Mouse (Mus musculus) liver, embryonic 12.5 days (tissue): ENCODE results near the gene Keap1. TPM values are rescaled to one million over a fixed set of nuclear protein-coding genes. Genes with fewer than 3 reads are reported as not detected.
"Not testable (repeated sequence)": the region's sequence is repeated elsewhere in the genome, so short reads cannot be mapped to it uniquely, and the experiment has no call there.

Source experiments
- ATAC-seq: fragments of 200-750 bp; cut with Nextera tagmentation; 2 replicates; pipeline ENCODE4 v1.8.0; 2017; ENCODE audit warnings: moderate number of reproducible peaks, mild to moderate bottlenecking, moderate library complexity
- H3K27ac ChIP-seq: fragments of 300-500 bp; sonication (generic); 2 replicates; pipeline ENCODE4 v1.5.1; 2016; ENCODE audit warnings: mild to moderate bottlenecking
- H3K27me3 ChIP-seq: fragments of 300-500 bp; sonication (generic); replicated peaks from 2 replicates; pipeline ENCODE4 v1.6.1; 2016; ENCODE audit warnings: mild to moderate bottlenecking, moderate library complexity
- H3K36me3 ChIP-seq: fragments of 300-500 bp; sonication (generic); 2 replicates; pipeline ENCODE4 v1.6.1; 2016; ENCODE audit warnings: mild to moderate bottlenecking, moderate library complexity
- H3K4me1 ChIP-seq: fragments of 300-500 bp; sonication (generic); 2 replicates; pipeline ENCODE4 v1.6.1; 2016
- H3K4me2 ChIP-seq: fragments of 300-500 bp; sonication (generic); 2 replicates; pipeline ENCODE4 v1.6.1; 2016; ENCODE audit warnings: mild to moderate bottlenecking, moderate library complexity
- H3K4me3 ChIP-seq: fragments of 300-500 bp; sonication (generic); 2 replicates; pipeline ENCODE4 v1.5.1; 2016; ENCODE audit warnings: mild to moderate bottlenecking, moderate library complexity
- H3K9ac ChIP-seq: fragments of 300-500 bp; sonication (generic); 2 replicates; pipeline ENCODE4 v1.6.1; 2016; ENCODE audit warnings: mild to moderate bottlenecking, moderate library complexity
- H3K9me3 ChIP-seq: fragments of 300-500 bp; sonication (generic); replicated peaks from 2 replicates; pipeline ENCODE4 v1.6.1; 2016; ENCODE audit warnings: mild to moderate bottlenecking, moderate library complexity
- WGBS: fragments of 180-500 bp; shearing (Covaris S2); methylation state at CpG from one replicate; pipeline ENCODE4 v1.1.7; 2016; ENCODE audit not compliant: insufficient replicate concordance; 5-methylcytosine and 5-hydroxymethylcytosine counted together
- polyA plus RNA-seq: library from polyadenylated mRNA; unstranded; fragments of >200 nt; fragmentation: Nextera tagmentation; extraction: Ambion mirVana; gene quantifications from 2 replicates; pipeline ENCODE4 v1.2.1, GENCODE M21; 2016

Keap1 gene
- polyA plus RNA-seq, 1 experiment from 2014 or later: 41.6 TPM

DNA sequence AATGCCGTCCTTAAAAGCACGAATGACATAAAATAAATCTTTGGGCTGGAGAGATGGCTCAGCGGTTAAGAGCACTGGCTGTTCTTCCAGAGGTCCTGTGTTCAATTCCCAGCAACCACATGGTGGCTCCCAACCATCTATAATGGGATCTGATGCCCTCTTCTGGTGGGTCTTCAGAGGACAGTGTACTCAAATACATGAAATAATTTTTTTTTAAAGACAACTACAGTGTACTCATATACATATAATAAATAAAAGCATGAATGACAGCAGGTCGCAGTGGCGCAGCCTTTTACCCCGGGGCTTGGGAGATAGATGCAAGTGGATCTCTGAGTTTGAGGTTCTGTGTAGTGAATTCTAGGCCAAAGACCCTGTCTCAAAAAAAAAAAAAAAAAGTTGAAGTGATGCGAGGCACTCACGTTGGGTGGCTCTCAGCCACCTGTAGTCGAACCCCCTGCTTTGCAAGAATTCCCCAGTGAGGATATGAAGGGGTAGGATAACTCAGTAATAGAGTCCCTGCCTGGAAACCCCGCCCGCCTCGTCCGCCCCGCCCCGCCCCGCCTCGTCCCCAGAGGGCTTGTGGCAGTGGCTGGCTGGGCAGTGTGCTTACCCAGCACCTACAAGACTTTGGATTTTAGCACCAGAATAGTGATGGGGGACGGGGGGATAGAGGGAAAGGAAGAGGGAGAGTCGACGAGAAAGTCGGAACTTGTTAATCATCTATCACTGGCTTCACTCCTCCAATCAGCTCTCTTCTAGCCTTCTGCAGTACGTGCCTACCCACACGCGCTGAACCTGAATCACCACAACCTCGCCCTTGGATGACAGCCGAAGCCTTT is 14.4 kb downstream of the Keap1 start:
- peak; percentile 21; the same call in 1 of the 2 replicates for ATAC-seq
- H3K27ac ChIP-seq: peak overlapping the region; percentile 64

DNA sequence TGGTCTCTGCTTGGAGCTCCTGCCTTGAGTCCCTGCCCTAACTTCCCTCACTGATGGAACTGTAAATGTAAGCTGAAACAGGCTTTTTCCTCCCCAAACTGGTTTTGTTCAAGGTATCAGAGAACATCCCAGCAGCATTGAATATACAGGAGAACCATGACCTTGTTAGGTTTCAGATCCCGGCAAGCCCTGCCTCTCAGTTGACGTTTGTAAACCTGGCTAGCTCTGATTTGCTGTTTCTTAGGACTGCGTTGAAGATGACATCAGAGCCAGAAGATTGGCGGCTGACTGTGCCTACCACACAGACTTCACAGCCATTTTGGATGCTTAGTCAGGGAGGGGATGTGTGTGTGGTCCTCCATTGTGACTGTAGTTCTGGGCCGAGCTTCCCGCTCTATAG is 15.3 kb downstream of the Keap1 start:
- H3K27ac ChIP-seq: no peak overlapping the region
- no peak for ATAC-seq

More for the DNA sequence above, 14.4 kb downstream of the Keap1 start:
- Histone ChIP-seq H3K36me3 (peaks cover 12% of the 10 kb centered on the region), H3K4me3 (peak overlapping the region; percentile 49), H3K9ac (peak overlapping the region; percentile 45; the same call in 1 of the 2 replicates), H3K4me2 (peak overlapping the region; percentile 78), H3K27me3 (no peaks in the 10 kb centered on the region), H3K9me3 (no peaks in the 10 kb centered on the region), H3K4me1 (peaks cover 58% of the 10 kb centered on the region)
- whole genome bisulfite sequencing: 20% methylated on average over 26 of the region's 26 CpGs

DNA sequence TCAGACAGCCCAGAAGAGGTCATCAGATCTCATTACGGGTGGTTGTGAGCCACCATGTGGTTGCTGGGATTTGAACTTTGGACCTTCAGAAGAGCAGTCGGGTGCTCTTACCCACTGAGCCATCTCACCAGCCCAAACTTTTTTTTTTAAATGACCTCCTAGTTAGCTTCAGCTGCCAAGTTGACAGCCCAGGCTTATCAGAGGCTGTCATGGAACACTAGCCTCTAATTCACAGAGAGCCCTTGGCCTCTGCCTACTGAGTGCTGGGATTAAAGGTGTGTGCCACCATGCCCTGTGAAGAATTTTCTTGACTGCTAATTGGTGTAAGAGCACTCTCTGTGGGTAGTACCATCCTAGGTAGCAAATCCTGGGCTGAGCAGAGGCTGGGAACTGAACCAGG is 15.7 kb downstream of the Keap1 start:
- not testable (repeated sequence) for H3K27me3 ChIP-seq, H3K4me3 ChIP-seq, ATAC-seq, H3K36me3 ChIP-seq, H3K4me2 ChIP-seq, H3K27ac ChIP-seq, H3K9me3 ChIP-seq, H3K9ac ChIP-seq
- H3K4me1 ChIP-seq: peaks cover 55% of the 10 kb centered on the region
- WGBS: 89% methylated on average over 2 of the region's 2 CpGs

More for the DNA sequence above, 15.3 kb downstream of the Keap1 start:
- WGBS: 80% methylated on average over 6 of the region's 6 CpGs
- Histone ChIP-seq H3K36me3 (peaks cover 3% of the 10 kb centered on the region), H3K4me1 (peaks cover 58% of the 10 kb centered on the region), H3K27me3 (no peaks in the 10 kb centered on the region), H3K4me3 (no peak overlapping the region), H3K9ac (no peak overlapping the region), H3K4me2 (no peak overlapping the region), H3K9me3 (no peaks in the 10 kb centered on the region)

DNA sequence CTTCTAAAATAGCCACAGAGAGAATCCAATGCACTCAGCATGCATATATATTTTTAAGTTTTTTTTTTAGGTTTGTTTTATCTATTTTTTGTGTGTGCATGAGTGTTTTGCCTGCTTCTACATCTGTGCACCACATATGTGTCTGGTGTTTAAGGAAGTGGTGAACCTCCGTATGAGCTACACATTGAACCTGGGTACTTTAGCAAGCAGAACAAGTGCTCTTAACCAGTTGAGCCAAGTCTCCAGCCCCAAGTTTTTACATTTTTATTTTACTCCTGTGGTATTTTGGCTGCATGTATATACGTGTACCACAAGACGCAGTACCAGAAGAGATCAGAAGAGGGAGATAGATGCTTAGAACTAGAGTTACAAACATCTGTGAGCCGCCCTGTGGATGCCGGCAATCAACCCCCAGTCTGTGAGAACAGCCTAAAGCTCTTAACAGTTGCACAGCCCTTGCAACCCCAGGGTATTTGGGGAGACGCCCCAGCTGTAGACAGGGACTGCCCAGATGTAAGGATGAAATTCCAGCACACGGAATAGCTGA is 17.7 kb downstream of the Keap1 start:
- 8% methylated on average over 7 of the region's 7 CpGs for WGBS
- peak overlapping the region; percentile 85 for H3K27ac ChIP-seq
- peak; percentile 40; the same call in 1 of the 2 replicates for ATAC-seq

DNA sequence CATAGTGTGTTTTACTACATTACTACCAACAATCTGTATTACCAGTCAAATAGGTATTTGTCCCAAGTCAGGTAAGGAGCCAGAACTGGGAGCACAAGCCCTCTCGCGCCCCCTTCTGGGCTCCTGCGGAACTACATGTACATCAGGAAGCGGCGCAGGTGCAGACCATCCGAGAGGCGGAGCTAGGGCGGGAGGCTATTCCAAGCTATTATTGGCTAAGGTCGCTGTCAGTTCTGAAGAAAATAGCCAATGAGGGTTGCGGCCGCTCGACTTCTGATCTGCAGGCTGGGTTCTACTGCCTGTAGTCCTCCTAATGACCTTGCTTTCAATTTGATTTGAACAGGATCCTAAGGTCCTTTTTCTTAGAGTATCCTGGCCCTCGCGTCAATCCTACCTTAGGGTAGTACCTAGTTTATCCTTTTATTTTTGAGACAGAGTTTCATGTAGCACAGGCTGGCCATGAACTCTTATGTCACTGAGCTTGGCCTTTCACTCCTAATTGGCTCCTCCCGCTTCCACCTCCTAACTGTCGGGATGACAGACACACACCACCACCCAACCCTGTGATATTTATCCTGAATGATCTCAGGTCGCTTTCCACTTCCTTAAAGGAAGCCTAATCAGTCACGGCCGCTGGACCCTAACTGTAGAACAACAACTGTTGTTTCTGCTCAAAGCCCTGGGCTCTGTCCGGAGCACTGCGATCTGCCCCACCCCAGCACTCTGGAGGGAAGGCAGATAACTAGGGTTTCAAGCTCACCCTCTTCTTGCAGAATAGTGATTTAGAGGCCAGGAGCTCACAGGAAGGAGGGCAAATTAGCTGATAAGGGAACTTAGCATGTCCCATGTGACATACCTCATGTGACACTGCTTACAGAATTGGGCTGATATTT is 18.4 kb downstream of the Keap1 start:
- peak overlapping the region; percentile 72 for H3K4me2 ChIP-seq
- no peaks in the 10 kb centered on the region for H3K36me3 ChIP-seq
- peak overlapping the region; percentile 85 for H3K27ac ChIP-seq
- H3K9ac ChIP-seq: peak overlapping the region; percentile 62
- 3% methylated on average over 21 of the region's 21 CpGs for WGBS
- H3K4me1 ChIP-seq: peaks cover 32% of the 10 kb centered on the region
- H3K27me3 ChIP-seq: peaks cover 17% of the 10 kb centered on the region
- peak overlapping the region; percentile 54 for H3K4me3 ChIP-seq
- peak; percentile 93 for ATAC-seq
- no peaks in the 10 kb centered on the region for H3K9me3 ChIP-seq

More for the DNA sequence above, 17.7 kb downstream of the Keap1 start:
- Histone ChIP-seq H3K4me3 (peak overlapping the region; percentile 54), H3K36me3 (no peaks in the 10 kb centered on the region), H3K9ac (peak overlapping the region; percentile 62; the same call in 1 of the 2 replicates), H3K4me2 (peak overlapping the region; percentile 72), H3K27me3 (peaks cover 13% of the 10 kb centered on the region), H3K9me3 (no peaks in the 10 kb centered on the region), H3K4me1 (peaks cover 37% of the 10 kb centered on the region)

DNA sequence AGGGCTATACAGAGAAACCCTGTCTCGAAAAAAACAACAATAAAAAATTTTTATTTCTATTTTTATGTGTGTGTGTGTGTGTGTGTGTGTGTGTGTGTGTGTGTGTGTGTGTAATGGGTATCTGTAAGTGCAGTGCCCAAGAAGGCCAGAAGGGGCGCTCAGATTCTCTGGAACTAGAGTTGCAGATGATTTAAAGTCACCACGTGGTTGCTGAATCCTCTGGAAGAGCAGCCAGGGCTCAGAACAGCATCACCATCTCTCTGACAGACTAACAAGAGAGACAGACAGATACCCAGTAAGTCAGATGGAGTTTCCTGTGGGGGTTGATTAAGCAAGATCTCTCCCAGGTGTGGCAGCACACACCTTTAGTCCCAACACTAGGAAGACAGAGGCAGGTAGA is 19.3 kb downstream of the Keap1 start:
- Histone ChIP-seq H3K27me3 (peaks cover 17% of the 10 kb centered on the region), H3K36me3 (no peaks in the 10 kb centered on the region), H3K9me3 (no peaks in the 10 kb centered on the region), H3K9ac (no peak overlapping the region), H3K4me2 (no peak overlapping the region), H3K27ac (no peak overlapping the region), H3K4me1 (peaks cover 23% of the 10 kb centered on the region), H3K4me3 (no peak overlapping the region)
- 49% methylated on average over 3 of the region's 3 CpGs for WGBS
- no peak for ATAC-seq

DNA sequence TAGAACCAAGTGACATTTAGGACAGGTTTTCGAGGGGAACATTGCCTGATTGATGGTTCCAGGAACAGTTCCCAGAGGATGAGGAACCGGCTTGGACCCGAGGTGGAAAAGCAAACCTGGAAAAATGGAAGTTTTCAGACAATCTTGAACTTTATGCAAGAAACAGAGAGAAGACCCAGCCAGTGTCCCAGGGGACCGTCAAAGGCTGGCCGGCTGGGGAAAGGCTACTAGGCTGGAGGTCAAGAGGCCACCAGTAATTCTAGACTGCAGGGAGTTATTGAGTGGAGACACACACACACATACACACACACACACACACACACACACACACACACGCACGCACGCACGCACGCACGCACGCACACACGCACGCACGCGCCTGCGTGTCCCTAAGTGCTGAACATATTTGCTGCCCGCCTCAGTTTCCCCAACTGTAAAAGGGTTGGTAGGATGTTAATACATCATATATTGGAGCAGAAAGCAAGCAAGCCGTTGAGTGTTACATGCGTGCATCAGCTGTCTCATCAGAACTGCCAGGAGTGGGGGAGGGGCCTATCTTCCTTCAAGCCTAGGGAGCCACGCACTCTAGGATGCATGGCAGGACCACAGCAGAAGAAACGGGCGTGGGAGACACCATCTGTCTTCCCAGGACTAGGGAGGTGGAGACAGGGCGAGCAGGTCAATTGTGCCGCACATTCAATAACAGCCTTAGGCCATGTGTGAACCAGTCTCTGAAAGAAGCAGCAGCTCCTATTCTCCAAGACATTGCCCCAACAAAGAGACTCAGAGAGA is 22.9 kb downstream of the Keap1 start:
- ATAC-seq: no peak
- WGBS: 63% methylated on average over 25 of the region's 25 CpGs
- Histone ChIP-seq H3K36me3 (no peaks in the 10 kb centered on the region), H3K9ac (no peak overlapping the region), H3K4me2 (no peak overlapping the region), H3K4me3 (no peak overlapping the region), H3K27ac (no peak overlapping the region), H3K27me3 (peaks cover 17% of the 10 kb centered on the region), H3K4me1 (peaks cover 10% of the 10 kb centered on the region), H3K9me3 (no peaks in the 10 kb centered on the region)

DNA sequence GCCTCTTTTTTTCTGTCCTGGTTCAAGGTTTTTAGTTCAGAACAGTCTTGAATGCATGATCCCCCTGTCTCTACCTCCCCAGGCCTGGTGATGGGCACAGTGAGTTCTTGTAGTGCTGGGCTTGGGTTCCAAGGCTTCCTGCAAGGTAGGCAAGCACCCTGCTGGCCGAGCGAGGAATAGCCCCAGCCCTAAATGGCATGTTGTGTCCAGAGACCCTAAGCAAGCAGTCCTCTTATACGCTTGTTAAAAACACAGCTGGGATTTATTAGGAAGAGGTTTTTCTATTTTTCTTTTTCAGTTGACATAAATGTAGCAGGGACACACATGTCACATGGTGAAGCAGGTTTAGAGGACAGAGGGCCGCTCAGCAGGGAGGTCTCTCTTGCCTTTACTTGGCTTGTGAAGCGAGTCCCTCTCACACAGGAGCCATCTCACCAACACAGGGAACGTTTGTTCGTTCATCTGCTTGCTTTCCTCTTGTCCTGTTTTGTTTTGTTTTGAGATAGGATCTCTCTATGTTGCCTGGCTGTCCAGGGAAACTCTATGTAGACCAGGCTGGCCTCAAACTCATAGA is 25.5 kb downstream of the Keap1 start:
- WGBS: 49% methylated on average over 7 of the region's 7 CpGs
- Histone ChIP-seq H3K36me3 (0 out of 2 replicates have a peak, but pooled peaks cover 5% of the 10 kb centered on the region), H3K9ac (no peak overlapping the region), H3K27me3 (peaks cover 17% of the 10 kb centered on the region), H3K4me2 (no peak overlapping the region), H3K9me3 (no peaks in the 10 kb centered on the region), H3K4me1 (0 out of 2 replicates have a peak, but pooled peaks cover 4% of the 10 kb centered on the region), H3K27ac (no peak overlapping the region), H3K4me3 (no peak overlapping the region)
- ATAC-seq: no peak

DNA sequence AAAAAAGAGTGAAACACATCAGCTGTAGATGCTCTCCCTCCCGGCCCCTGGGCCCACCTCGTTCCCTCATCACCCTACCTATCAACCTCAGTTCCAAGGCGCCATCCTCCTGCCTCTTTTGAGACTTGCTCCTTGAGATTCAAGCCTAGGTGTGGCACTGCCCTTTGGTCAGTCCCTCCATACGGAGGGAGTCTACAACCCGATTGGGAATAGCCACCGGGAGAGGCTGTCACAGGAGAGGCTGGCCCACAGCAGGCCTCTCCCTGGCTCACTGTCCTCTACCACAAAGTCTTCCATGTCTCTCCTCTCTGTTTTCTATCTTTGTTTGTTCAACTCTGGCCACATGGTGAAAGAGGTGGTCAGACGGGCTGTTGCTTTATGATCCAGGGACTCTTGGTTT is 27.5 kb downstream of the Keap1 start:
- Histone ChIP-seq H3K36me3 (peaks cover 5% of the 10 kb centered on the region; the same call in 1 of the 2 replicates), H3K27me3 (peaks cover 5% of the 10 kb centered on the region), H3K4me2 (no peak overlapping the region), H3K4me3 (no peak overlapping the region), H3K9me3 (no peaks in the 10 kb centered on the region), H3K27ac (no peak overlapping the region), H3K9ac (no peak overlapping the region), H3K4me1 (0 out of 2 replicates have a peak, but pooled peaks cover 3% of the 10 kb centered on the region)
- WGBS: 77% methylated on average over 7 of the region's 7 CpGs
- no peak for ATAC-seq

DNA sequence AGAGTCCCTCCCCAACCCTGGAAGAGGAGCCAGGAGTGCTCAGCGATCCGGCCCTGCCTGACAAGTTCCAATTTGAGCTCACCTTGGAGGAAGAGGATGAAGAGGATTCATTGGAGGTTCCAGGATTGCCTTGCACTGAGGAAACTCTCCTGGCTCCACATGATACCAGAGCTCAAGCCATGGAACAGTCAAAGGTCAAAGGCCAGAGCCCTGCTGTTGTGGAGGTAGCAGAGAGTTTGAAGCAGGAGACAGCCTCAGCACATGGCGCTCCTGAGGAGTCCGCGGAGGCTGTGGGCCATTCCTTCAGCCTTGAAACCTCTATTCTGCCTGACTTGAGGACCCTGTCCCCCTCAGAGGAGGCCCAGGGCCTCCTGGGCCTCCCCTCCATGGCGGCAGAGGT is 28.3 kb downstream of the Keap1 start:
- Histone ChIP-seq H3K4me3 (no peak overlapping the region), H3K4me2 (no peak overlapping the region), H3K36me3 (peaks cover 11% of the 10 kb centered on the region), H3K4me1 (no peaks in the 10 kb centered on the region), H3K27me3 (no peaks in the 10 kb centered on the region), H3K27ac (no peak overlapping the region), H3K9me3 (no peaks in the 10 kb centered on the region), H3K9ac (no peak overlapping the region)
- 81% methylated on average over 6 of the region's 6 CpGs for WGBS
- no peak for ATAC-seq

DNA sequence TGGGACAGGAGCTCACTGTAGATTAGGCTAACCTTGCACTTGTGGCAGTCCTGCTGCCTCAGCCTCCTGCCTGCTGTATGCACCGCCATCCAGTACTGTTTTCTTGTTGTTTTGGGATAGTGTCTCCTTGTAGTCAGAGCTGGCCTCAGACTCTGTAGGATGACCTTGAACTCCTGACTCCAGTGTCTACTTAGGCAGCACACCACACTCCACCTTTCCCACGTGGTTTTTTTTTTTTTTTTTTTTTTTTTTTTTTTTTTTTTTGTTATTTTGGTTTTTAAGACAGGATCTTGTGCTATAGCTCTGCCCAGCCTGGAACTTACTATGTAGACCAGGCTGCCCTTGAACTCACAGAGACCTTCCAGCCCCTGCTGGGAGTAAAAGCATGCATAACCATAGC is 30.5 kb downstream of the Keap1 start:
- Histone ChIP-seq H3K27me3 (no peaks in the 10 kb centered on the region), H3K36me3 (peaks cover 21% of the 10 kb centered on the region), H3K4me1 (peaks cover 13% of the 10 kb centered on the region), H3K4me3 (no peak overlapping the region), H3K4me2 (no peak overlapping the region), H3K27ac (no peak overlapping the region), H3K9ac (no peak overlapping the region), H3K9me3 (no peaks in the 10 kb centered on the region)
- 69% methylated on average over 2 of the region's 2 CpGs for WGBS
- ATAC-seq: no peak
